Mouse (Mus musculus): Measurements from ENCODE around the gene Abhd2. TPM values are rescaled to one million over a fixed set of nuclear protein-coding genes. Genes with fewer than 3 reads are reported as not detected.

The Abhd2 gene
- polyA plus RNA-seq, 1 experiment from 2014 or later: 19.5 TPM

- Histone ChIP-seq H3K27me3 (no peaks in the 10 kb centered on the region), H3K9me3 (no peaks in the 10 kb centered on the region), H3K4me3 (no peak overlapping the region), H3K4me2 (no peak overlapping the region), H3K36me3 (peaks cover 5% of the 10 kb centered on the region; the same call in 1 of the 2 replicates), H3K27ac (no peak overlapping the region; the same call in 1 of the 2 replicates), H3K9ac (no peak overlapping the region), H3K4me1 (replicated peaks) (peaks cover 61% of the 10 kb centered on the region)
- WGBS: 77% methylated on average over 14 of the region's 14 CpGs
- no peak for ATAC-seq (ENCODE audit: low FRiP score)
These were observed 11.3 kb downstream of the Abhd2 start for GRCm38 (mm10) chr7:79284160-79284888.

- H3K4me1 ChIP-seq (replicated peaks): peaks cover 56% of the 10 kb centered on the region
- no peaks in the 10 kb centered on the region for H3K9me3 ChIP-seq
- no peaks in the 10 kb centered on the region for H3K27me3 ChIP-seq
- H3K4me2 ChIP-seq: no peak overlapping the region
- H3K27ac ChIP-seq: no peak overlapping the region
- WGBS: 87% methylated on average over 8 of the region's 8 CpGs
- peaks cover 5% of the 10 kb centered on the region; the same call in 1 of the 2 replicates for H3K36me3 ChIP-seq
- ATAC-seq (ENCODE audit: low FRiP score): no peak
- no peak overlapping the region for H3K4me3 ChIP-seq
- H3K9ac ChIP-seq: no peak overlapping the region
These were observed 11.9 kb downstream of the Abhd2 start for GRCm38 (mm10) chr7:79284889-79285280.

- no peak overlapping the region for H3K27ac ChIP-seq
These were observed 12.4 kb downstream of the Abhd2 start for GRCm38 (mm10) chr7:79285408-79285807.

GRCm38 (mm10) chr7:79287226-79287625 is 14.2 kb downstream of the Abhd2 start:
- no peak overlapping the region for H3K9ac ChIP-seq
- H3K27me3 ChIP-seq: no peaks in the 10 kb centered on the region
- no peak overlapping the region for H3K4me2 ChIP-seq
- H3K27ac ChIP-seq: no peak overlapping the region
- no peaks in the 10 kb centered on the region for H3K9me3 ChIP-seq
- H3K36me3 ChIP-seq: peaks cover 5% of the 10 kb centered on the region; the same call in 1 of the 2 replicates
- no peak for ATAC-seq (ENCODE audit: low FRiP score)
- 94% methylated on average over 6 of the region's 6 CpGs for WGBS
- H3K4me1 ChIP-seq (replicated peaks): peaks cover 58% of the 10 kb centered on the region
- no peak overlapping the region for H3K4me3 ChIP-seq

More at GRCm38 (mm10) chr7:79285408-79285807, 12.4 kb downstream of the Abhd2 start:
- WGBS: 92% methylated on average over 13 of the region's 13 CpGs
- Histone ChIP-seq H3K36me3 (peaks cover 5% of the 10 kb centered on the region; the same call in 1 of the 2 replicates), H3K4me3 (no peak overlapping the region), H3K9me3 (no peaks in the 10 kb centered on the region), H3K9ac (no peak overlapping the region), H3K4me1 (replicated peaks) (peaks cover 56% of the 10 kb centered on the region), H3K4me2 (no peak overlapping the region), H3K27me3 (no peaks in the 10 kb centered on the region)
- ATAC-seq (ENCODE audit: low FRiP score): no peak

GRCm38 (mm10) chr7:79287928-79288327 is 14.9 kb downstream of the Abhd2 start:
- Histone ChIP-seq H3K4me3 (no peak overlapping the region), H3K4me2 (no peak overlapping the region), H3K36me3 (peaks cover 5% of the 10 kb centered on the region; the same call in 1 of the 2 replicates), H3K27ac (no peak overlapping the region), H3K9ac (no peak overlapping the region), H3K27me3 (no peaks in the 10 kb centered on the region), H3K9me3 (no peaks in the 10 kb centered on the region), H3K4me1 (replicated peaks) (peaks cover 58% of the 10 kb centered on the region)
- WGBS: 93% methylated on average over 8 of the region's 8 CpGs
- ATAC-seq (ENCODE audit: low FRiP score): no peak

GRCm38 (mm10) chr7:79288422-79288821 is 15.4 kb downstream of the Abhd2 start:
- H3K4me2 ChIP-seq: no peak overlapping the region
- WGBS: 96% methylated on average over 5 of the region's 5 CpGs
- peaks cover 5% of the 10 kb centered on the region; the same call in 1 of the 2 replicates for H3K36me3 ChIP-seq
- ATAC-seq (ENCODE audit: low FRiP score): no peak
- H3K27ac ChIP-seq: no peak overlapping the region
- no peaks in the 10 kb centered on the region for H3K27me3 ChIP-seq
- H3K4me1 ChIP-seq (replicated peaks): peaks cover 54% of the 10 kb centered on the region
- H3K9me3 ChIP-seq: no peaks in the 10 kb centered on the region
- H3K4me3 ChIP-seq: no peak overlapping the region
- no peak overlapping the region for H3K9ac ChIP-seq

- Histone ChIP-seq H3K9me3 (no peaks in the 10 kb centered on the region), H3K9ac (no peak overlapping the region), H3K4me3 (no peak overlapping the region), H3K4me2 (no peak overlapping the region), H3K27ac (peak overlapping the region; percentile 44; the same call in 1 of the 2 replicates), H3K36me3 (peaks cover 30% of the 10 kb centered on the region), H3K4me1 (replicated peaks) (peaks cover 45% of the 10 kb centered on the region), H3K27me3 (no peaks in the 10 kb centered on the region)
- ATAC-seq (ENCODE audit: low FRiP score): peak; percentile 32; the same call in 1 of the 2 replicates
- WGBS: 56% methylated on average over 14 of the region's 14 CpGs
These were observed 20.7 kb downstream of the Abhd2 start for GRCm38 (mm10) chr7:79293605-79294232.

- Histone ChIP-seq H3K9ac (no peak overlapping the region), H3K27me3 (no peaks in the 10 kb centered on the region), H3K4me2 (no peak overlapping the region), H3K27ac (no peak overlapping the region), H3K36me3 (peaks cover 37% of the 10 kb centered on the region), H3K4me3 (no peak overlapping the region), H3K9me3 (no peaks in the 10 kb centered on the region), H3K4me1 (replicated peaks) (peaks cover 45% of the 10 kb centered on the region)
- WGBS: 90% methylated on average over 13 of the region's 13 CpGs
- no peak for ATAC-seq (ENCODE audit: low FRiP score)
These were observed 21.5 kb downstream of the Abhd2 start for GRCm38 (mm10) chr7:79294449-79294980.

- 65% methylated on average over 13 of the region's 13 CpGs for WGBS
- H3K36me3 ChIP-seq: peaks cover 43% of the 10 kb centered on the region
- no peak for ATAC-seq (ENCODE audit: low FRiP score)
These were observed 22.3 kb downstream of the Abhd2 start for GRCm38 (mm10) chr7:79295196-79295826.

GRCm38 (mm10) chr7:79298681-79299080 is 25.7 kb downstream of the Abhd2 start:
- WGBS: 60% methylated on average over 1 of the region's 1 CpGs
- Histone ChIP-seq H3K9ac (no peak overlapping the region), H3K27me3 (no peaks in the 10 kb centered on the region), H3K9me3 (no peaks in the 10 kb centered on the region), H3K4me2 (no peak overlapping the region), H3K27ac (no peak overlapping the region; the same call in 1 of the 2 replicates), H3K4me1 (replicated peaks) (peaks cover 54% of the 10 kb centered on the region), H3K36me3 (peaks cover 43% of the 10 kb centered on the region), H3K4me3 (no peak overlapping the region)
- no peak for ATAC-seq (ENCODE audit: low FRiP score)

More at GRCm38 (mm10) chr7:79295196-79295826, 22.3 kb downstream of the Abhd2 start:
- no peak overlapping the region for H3K9ac ChIP-seq
- H3K27ac ChIP-seq: no peak overlapping the region
- peaks cover 47% of the 10 kb centered on the region for H3K4me1 ChIP-seq (replicated peaks)
- H3K9me3 ChIP-seq: no peaks in the 10 kb centered on the region
- no peak overlapping the region for H3K4me2 ChIP-seq
- H3K27me3 ChIP-seq: no peaks in the 10 kb centered on the region
- H3K4me3 ChIP-seq: no peak overlapping the region

GRCm38 (mm10) chr7:79299548-79299947 is 26.5 kb downstream of the Abhd2 start:
- H3K27ac ChIP-seq: peak overlapping the region; percentile 41; the same call in 1 of the 2 replicates
- WGBS: 88% methylated on average over 7 of the region's 7 CpGs

More at GRCm38 (mm10) chr7:79299548-79299947, 26.5 kb downstream of the Abhd2 start:
- Histone ChIP-seq H3K27me3 (no peaks in the 10 kb centered on the region), H3K4me1 (replicated peaks) (peaks cover 51% of the 10 kb centered on the region), H3K9me3 (no peaks in the 10 kb centered on the region), H3K4me2 (no peak overlapping the region), H3K9ac (no peak overlapping the region), H3K4me3 (no peak overlapping the region), H3K36me3 (peaks cover 42% of the 10 kb centered on the region)
- no peak for ATAC-seq (ENCODE audit: low FRiP score)
